Mouse (Mus musculus): ENCODE measurements around the gene Trpc6. TPM values are rescaled to one million over a fixed set of nuclear protein-coding genes. Genes with fewer than 3 reads are reported as not detected.

Trpc6 gene
- polyA plus RNA-seq, 1 experiment = 0.08 TPM

GRCm38 (mm10) chr9:8597089-8597488, 53.1 kb downstream of the Trpc6 start:
- no peak for TF ChIP-seq POLR2A (IDR thresholded peaks at IDR 0.05; ENCODE audit: control insufficient read depth, extremely low read depth, insufficient read depth, low read length, poor library complexity)
- TF ChIP-seq CTCF (IDR thresholded peaks at IDR 0.05; ENCODE audit: borderline replicate concordance, control insufficient read depth, extremely low read depth, insufficient read depth, low read length, poor library complexity) = no peak
- H3K36me3 ChIP-seq (ENCODE audit: control insufficient read depth, insufficient read depth, low read length) = no peaks in the 10 kb centered on the region
- WGBS = 68% methylated on average over 1 of the region's 1 CpGs

DNA sequence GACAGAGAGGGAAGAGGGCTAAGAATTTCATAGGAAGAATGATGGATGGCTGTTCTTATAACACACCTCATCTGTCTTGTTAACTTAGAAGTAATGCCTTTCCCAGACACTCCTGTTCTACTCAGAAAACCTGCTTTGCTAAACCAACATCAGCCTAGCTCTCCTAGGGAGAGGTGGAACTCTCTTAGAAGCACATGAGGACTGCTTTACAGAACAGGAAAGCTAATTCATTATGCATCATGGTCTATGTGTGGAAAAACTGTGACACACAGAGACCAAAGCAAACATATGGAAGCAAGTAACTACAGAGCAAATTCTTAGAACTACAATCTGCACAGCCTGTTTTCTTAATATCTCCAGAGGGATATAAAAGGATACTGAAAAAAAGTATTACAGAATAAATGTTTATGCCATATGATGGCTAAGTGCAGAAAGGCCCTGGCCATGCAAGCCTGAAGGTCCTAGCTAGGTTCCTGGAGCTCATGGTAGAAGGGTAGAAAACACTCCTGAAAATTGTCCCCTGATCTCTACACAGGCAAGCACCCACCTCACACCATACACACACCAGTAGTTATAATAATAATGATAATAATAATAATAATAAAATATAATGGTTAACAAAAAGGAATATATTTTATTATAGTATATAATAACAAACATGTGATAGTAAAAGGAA, 63.0 kb downstream of the Trpc6 start:
- no peak for DNase-seq
- no peak overlapping the region for H3K27ac ChIP-seq (ENCODE audit: control insufficient read depth, insufficient read depth, low read length)
- TF ChIP-seq POLR2A (IDR thresholded peaks at IDR 0.05; ENCODE audit: control insufficient read depth, extremely low read depth, insufficient read depth, low read length, poor library complexity) = no peak
- no peak for TF ChIP-seq CTCF (IDR thresholded peaks at IDR 0.05; ENCODE audit: borderline replicate concordance, control insufficient read depth, extremely low read depth, insufficient read depth, low read length, poor library complexity)
- H3K4me1 ChIP-seq (replicated peaks; ENCODE audit: control insufficient read depth, insufficient read depth, low read length) = no peaks in the 10 kb centered on the region
- H3K4me3 ChIP-seq (ENCODE audit: control insufficient read depth, insufficient read depth, low read length) = no peak overlapping the region
- H3K27me3 ChIP-seq (ENCODE audit: control insufficient read depth, insufficient read depth, low read length) = no peaks in the 10 kb centered on the region
- no peaks in the 10 kb centered on the region for H3K36me3 ChIP-seq (ENCODE audit: control insufficient read depth, insufficient read depth, low read length)

More at GRCm38 (mm10) chr9:8597089-8597488, 53.1 kb downstream of the Trpc6 start:
- no peak overlapping the region for H3K27ac ChIP-seq (ENCODE audit: control insufficient read depth, insufficient read depth, low read length)
- no peak for DNase-seq
- no peaks in the 10 kb centered on the region for H3K27me3 ChIP-seq (ENCODE audit: control insufficient read depth, insufficient read depth, low read length)
- no peak overlapping the region for H3K4me3 ChIP-seq (ENCODE audit: control insufficient read depth, insufficient read depth, low read length)
- H3K4me1 ChIP-seq (replicated peaks; ENCODE audit: control insufficient read depth, insufficient read depth, low read length) = no peaks in the 10 kb centered on the region

DNA sequence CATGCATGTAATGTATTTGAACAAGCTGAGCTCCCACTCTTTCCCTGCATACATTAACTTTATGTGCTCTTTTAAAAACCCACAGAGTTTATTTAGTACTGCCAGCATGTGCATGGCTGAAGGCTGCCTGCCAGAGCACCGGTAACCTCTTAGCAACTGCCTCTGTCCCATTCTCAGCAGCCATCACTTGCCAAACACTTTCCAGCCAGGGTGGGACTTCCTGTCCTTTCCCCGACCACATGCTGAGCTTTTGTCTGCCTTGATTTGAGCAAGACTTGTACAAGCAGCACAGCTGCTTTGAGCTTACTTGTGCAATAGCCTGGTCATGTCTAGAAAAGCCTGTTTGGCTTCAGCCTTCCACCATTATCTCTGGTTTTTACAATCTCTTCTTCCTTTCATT, 90.4 kb downstream of the Trpc6 start:
- TF ChIP-seq CTCF (IDR thresholded peaks at IDR 0.05; ENCODE audit: borderline replicate concordance, control insufficient read depth, extremely low read depth, insufficient read depth, low read length, poor library complexity) (no peak), POLR2A (IDR thresholded peaks at IDR 0.05; ENCODE audit: control insufficient read depth, extremely low read depth, insufficient read depth, low read length, poor library complexity) (no peak)
- Histone ChIP-seq H3K27ac (ENCODE audit: control insufficient read depth, insufficient read depth, low read length) (no peak overlapping the region), H3K4me3 (ENCODE audit: control insufficient read depth, insufficient read depth, low read length) (no peak overlapping the region), H3K27me3 (ENCODE audit: control insufficient read depth, insufficient read depth, low read length) (no peaks in the 10 kb centered on the region), H3K36me3 (ENCODE audit: control insufficient read depth, insufficient read depth, low read length) (no peaks in the 10 kb centered on the region), H3K4me1 (replicated peaks; ENCODE audit: control insufficient read depth, insufficient read depth, low read length) (no peaks in the 10 kb centered on the region)
- WGBS = 43% methylated on average over 2 of the region's 2 CpGs
- DNase-seq = no peak

DNA sequence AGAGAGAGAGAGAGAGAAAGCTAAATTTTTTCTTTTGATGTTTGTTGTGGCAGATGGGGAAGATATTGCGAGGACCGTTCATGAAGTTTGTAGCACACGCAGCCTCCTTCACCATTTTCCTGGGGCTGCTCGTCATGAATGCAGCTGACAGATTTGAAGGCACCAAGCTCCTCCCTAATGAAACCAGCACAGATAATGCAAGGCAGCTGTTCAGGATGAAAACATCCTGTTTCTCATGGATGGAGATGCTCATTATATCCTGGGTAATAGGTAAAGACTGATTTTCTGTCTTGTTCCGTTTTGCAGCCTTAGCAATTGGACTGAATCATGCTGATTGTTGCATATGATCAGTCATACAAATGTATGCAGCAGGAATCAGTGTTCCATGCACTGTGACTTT, 99.5 kb downstream of the Trpc6 start:
- H3K36me3 ChIP-seq (ENCODE audit: control insufficient read depth, insufficient read depth, low read length) = no peaks in the 10 kb centered on the region
- TF ChIP-seq CTCF (IDR thresholded peaks at IDR 0.05; ENCODE audit: borderline replicate concordance, control insufficient read depth, extremely low read depth, insufficient read depth, low read length, poor library complexity) (no peak), POLR2A (IDR thresholded peaks at IDR 0.05; ENCODE audit: control insufficient read depth, extremely low read depth, insufficient read depth, low read length, poor library complexity) (no peak)
- no peak for DNase-seq
- 91% methylated on average over 5 of the region's 5 CpGs for WGBS
- H3K27ac ChIP-seq (ENCODE audit: control insufficient read depth, insufficient read depth, low read length) = no peak overlapping the region
- no peak overlapping the region for H3K4me3 ChIP-seq (ENCODE audit: control insufficient read depth, insufficient read depth, low read length)
- H3K4me1 ChIP-seq (replicated peaks; ENCODE audit: control insufficient read depth, insufficient read depth, low read length) = no peaks in the 10 kb centered on the region
- H3K27me3 ChIP-seq (ENCODE audit: control insufficient read depth, insufficient read depth, low read length) = no peaks in the 10 kb centered on the region

DNA sequence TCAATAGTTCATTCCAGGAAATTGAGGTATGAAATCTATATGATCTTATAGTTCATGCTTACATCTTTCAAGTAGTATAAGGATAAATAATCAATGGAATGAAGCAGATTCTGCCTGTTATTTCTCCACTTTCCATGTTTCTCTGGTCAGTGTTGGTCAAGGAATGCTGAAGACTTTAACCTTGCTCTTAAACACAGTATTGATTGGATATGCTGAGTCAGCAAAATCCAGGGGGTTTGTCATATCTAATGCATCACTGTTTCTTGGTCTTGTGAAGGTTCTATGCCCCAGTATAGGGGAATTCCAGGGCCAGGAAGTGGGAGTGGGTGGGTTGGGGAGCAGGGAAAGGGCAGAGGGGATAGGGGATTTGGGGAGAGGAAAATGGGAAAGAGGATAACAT, 111.4 kb downstream of the Trpc6 start:
- Histone ChIP-seq H3K4me3 (ENCODE audit: control insufficient read depth, insufficient read depth, low read length) (no peak overlapping the region), H3K27me3 (ENCODE audit: control insufficient read depth, insufficient read depth, low read length) (no peaks in the 10 kb centered on the region), H3K36me3 (ENCODE audit: control insufficient read depth, insufficient read depth, low read length) (no peaks in the 10 kb centered on the region), H3K27ac (ENCODE audit: control insufficient read depth, insufficient read depth, low read length) (no peak overlapping the region), H3K4me1 (replicated peaks; ENCODE audit: control insufficient read depth, insufficient read depth, low read length) (no peaks in the 10 kb centered on the region)
- TF ChIP-seq CTCF (IDR thresholded peaks at IDR 0.05; ENCODE audit: borderline replicate concordance, control insufficient read depth, extremely low read depth, insufficient read depth, low read length, poor library complexity) (no peak), POLR2A (IDR thresholded peaks at IDR 0.05; ENCODE audit: control insufficient read depth, extremely low read depth, insufficient read depth, low read length, poor library complexity) (no peak)
- no peak for DNase-seq

- no peak for TF ChIP-seq POLR2A (IDR thresholded peaks at IDR 0.05; ENCODE audit: control insufficient read depth, extremely low read depth, insufficient read depth, low read length, poor library complexity)
- Histone ChIP-seq H3K4me3 (ENCODE audit: control insufficient read depth, insufficient read depth, low read length) (no peak overlapping the region), H3K27me3 (ENCODE audit: control insufficient read depth, insufficient read depth, low read length) (no peaks in the 10 kb centered on the region), H3K4me1 (replicated peaks; ENCODE audit: control insufficient read depth, insufficient read depth, low read length) (no peaks in the 10 kb centered on the region), H3K27ac (ENCODE audit: control insufficient read depth, insufficient read depth, low read length) (no peak overlapping the region), H3K36me3 (ENCODE audit: control insufficient read depth, insufficient read depth, low read length) (no peaks in the 10 kb centered on the region)
- WGBS = 45% methylated on average over 1 of the region's 1 CpGs
- no peak for DNase-seq
Measured at GRCm38 (mm10) chr9:8672944-8673343, 129.0 kb downstream of the Trpc6 start.

- Histone ChIP-seq H3K36me3 (ENCODE audit: control insufficient read depth, insufficient read depth, low read length) (no peaks in the 10 kb centered on the region), H3K27me3 (ENCODE audit: control insufficient read depth, insufficient read depth, low read length) (no peaks in the 10 kb centered on the region), H3K4me1 (replicated peaks; ENCODE audit: control insufficient read depth, insufficient read depth, low read length) (no peaks in the 10 kb centered on the region), H3K4me3 (ENCODE audit: control insufficient read depth, insufficient read depth, low read length) (no peak overlapping the region), H3K27ac (ENCODE audit: control insufficient read depth, insufficient read depth, low read length) (no peak overlapping the region)
- 73% methylated on average over 1 of the region's 1 CpGs for WGBS
- TF ChIP-seq CTCF (IDR thresholded peaks at IDR 0.05; ENCODE audit: borderline replicate concordance, control insufficient read depth, extremely low read depth, insufficient read depth, low read length, poor library complexity) (no peak), POLR2A (IDR thresholded peaks at IDR 0.05; ENCODE audit: control insufficient read depth, extremely low read depth, insufficient read depth, low read length, poor library complexity) (no peak)
- no peak for DNase-seq
Measured at GRCm38 (mm10) chr9:8676607-8677006, 132.7 kb downstream of the Trpc6 start.

All from thymus, adult 2 months (tissue).